Mouse (Mus musculus): ENCODE measurements around the gene Dhcr24.

The Dhcr24 gene

DNA sequence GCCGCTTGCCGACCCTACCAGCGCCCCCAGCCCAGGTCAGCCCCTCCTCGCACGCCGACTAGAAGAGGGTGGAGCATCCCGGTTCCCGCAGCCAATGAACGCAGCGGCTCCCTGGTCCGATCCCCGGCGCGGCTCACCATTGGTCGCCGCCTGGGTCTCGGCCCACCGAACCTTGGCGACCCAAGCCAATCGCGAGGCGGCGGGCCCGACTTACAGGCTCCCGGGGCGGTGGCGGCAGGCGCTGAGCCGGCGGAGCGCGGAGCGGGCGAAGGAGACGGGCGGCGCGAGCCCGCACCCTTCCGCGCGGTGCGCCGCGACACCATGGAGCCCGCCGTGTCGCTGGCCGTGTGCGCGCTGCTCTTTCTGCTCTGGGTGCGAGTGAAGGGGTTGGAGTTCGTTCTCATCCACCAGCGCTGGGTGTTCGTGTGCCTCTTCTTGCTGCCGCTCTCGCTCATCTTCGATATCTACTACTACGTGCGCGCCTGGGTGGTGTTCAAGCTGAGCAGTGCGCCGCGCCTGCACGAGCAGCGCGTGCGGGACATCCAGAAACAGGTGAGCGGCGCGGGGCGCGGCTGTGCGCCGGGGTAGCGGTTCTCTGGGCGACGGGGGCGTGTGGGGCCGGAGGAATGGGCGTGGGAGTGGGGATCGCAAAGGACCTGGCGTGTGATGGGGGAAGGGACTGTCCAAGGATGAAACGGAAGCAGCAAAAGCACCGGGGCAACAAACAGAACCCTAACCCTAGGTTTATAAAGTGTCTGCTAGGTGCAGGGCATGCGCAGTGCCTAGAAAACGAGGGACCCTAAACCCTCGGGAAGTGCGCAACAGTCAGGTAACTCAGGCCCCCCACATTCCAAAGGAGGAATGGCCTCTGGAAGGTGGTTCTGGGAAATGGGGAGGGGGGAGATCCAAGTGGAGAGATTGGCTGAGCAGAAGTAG, at the start of gene Dhcr24:
Dhcr24 (plus strand) TSS at position 193 of the 936 bp plus-strand sequence.
- peak; percentile 90 for DNase-seq (ENCODE audit: low read depth)

GRCm38 (mm10) chr4:106514606-106515005, 46.2 kb upstream of the Dhcr24 start:
- no peak for DNase-seq (ENCODE audit: low read depth)

DNA sequence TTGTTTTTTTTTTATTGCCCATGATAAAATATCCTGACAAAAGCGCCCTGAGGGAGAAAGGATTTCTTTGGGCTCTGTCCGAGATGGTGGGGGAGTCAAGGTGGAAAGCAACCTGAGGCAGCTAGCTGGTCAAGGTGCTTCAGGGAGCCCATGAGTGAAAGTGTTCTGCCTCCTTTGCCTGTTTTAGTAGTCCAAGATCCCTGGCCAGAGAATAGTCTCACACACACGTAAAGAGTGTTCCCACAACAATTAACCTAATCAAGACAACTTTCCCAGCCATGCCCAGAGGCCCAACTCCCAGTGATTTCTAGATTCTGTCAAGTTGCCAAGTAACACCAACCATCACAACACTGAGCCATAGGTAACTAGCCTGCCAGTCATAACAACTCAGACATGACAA, 38.3 kb upstream of the Dhcr24 start:
- no peak for DNase-seq (ENCODE audit: low read depth)

- no peak for DNase-seq (ENCODE audit: low read depth)
Measured at GRCm38 (mm10) chr4:106524131-106524530, 36.7 kb upstream of the Dhcr24 start.

- DNase-seq (ENCODE audit: low read depth) = no peak
Measured at GRCm38 (mm10) chr4:106525001-106525400, 35.8 kb upstream of the Dhcr24 start.

DNA sequence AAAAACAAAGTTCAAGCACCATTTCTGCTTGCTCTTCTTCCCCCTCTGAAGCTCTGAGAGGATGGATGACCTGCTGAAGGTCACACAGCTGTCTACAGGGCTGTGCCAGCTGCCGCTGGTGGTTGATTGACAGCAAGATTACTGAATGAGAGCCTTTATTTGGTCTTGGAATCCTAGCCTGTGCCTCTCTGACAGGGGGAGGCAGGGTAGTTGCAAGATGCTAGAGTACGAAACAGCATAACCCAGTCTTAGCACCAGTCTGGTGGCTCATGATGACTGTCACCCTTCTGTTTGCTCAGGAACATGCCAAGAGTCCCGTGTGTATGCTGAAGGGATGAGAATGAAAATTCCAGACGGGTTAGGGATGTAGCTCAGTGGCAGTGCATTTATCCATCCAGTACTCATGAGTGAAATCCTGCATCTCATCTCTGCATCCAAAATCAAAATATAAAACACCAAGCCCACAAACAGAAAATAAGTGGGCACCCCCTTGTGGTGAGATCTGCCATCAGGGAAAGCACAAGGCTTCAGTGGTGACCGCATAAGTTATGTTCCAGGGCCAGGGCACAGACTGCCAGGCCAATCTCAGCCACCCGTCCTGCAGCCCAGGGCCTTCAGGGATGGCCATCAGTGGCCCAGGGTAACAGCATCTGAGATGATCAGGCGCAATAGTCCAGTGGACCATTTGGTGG, 32.8 kb upstream of the Dhcr24 start:
- DNase-seq (ENCODE audit: low read depth) = peak; percentile 27

DNA sequence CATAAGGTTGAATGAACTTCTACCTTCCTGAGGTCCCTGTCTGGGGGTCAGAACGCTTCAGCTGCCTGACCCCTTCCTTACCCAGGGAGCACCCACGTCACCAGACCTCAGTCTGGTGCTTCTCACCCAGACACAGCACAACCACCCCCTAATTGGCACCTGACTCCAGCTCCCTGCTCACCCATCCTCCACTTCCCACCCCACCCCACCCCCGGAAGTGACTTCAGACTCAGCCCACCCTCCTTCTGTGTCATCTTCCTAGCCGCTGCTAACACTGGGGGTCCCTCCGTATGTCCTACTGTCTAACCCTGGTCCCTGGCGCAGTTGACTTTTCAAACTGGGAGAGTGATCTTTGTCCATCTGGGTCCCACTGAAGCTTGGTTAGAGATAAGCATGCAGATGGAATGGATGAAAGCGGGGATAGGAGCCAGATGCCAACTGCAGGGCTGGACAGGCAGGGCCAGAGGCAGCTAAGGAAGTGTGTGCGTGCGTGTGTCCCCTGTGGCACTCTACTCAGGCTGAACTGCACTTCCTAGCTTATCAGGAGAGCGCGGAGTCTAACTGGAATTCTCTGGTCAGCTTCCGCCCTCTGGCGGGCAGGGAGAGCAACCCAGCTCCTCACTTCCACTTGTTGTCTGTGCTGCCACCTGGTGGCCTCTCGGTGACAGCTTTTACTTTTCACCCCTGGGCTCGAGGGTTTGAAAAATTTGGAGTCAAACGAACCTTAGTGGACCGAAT, 31.3 kb upstream of the Dhcr24 start:
- DNase-seq (ENCODE audit: low read depth) = peak; percentile 94

- no peak for DNase-seq (ENCODE audit: low read depth)
Measured at GRCm38 (mm10) chr4:106530113-106530482, 30.7 kb upstream of the Dhcr24 start.

DNA sequence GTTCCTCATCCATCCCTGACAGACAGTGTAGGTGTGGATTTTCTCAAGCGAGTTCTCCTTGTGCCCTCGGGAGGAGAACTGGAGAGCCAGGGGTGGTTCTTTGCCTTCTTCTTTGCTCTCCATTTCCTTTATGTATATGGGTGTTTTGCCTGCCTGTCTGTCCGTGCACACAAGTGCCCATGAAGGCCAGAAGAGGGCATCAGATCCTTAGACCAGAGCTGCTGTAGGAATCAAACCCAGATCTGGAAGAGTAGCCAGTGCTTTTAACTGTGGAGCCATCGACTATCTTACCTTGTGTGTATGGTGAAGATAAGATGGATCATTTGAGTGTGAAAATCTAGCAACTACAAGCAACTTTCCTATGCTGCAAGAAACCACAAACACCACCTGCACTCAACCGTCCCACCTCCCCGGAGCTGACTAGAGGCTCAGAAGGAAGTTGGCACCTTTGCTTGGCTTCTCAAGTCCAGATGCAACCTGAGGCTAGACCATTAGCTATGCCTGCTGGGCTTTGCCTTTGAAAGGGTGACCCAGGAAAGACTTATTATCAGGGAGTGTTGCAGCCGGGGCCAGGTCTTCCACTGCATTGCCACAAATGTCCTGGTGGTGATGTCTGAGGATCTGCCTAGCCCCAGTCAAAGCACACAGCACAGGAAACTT, 27.3 kb upstream of the Dhcr24 start:
- peak; percentile 71 for DNase-seq (ENCODE audit: low read depth)

- DNase-seq (ENCODE audit: low read depth) = peak; percentile 32
Measured at GRCm38 (mm10) chr4:106534256-106534655, 26.6 kb upstream of the Dhcr24 start.

DNA sequence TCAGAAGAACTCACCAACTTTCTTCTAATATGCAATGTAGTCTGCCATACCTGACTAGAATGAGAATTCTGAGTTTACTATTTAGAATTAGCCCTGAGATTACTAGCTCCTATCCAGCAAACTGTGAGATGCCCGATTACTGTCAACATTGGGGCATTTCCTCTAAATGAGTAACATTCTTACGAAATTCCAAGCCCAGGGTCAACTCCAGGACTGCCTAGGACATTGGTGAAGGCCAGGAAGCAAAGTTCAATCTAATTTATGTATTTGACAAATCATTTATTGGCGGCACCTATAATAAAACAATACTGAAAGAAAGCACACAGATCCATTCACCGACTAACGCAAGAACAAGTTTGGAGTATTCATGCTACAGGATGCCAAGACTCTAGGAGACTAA, 21.1 kb upstream of the Dhcr24 start:
- DNase-seq (ENCODE audit: low read depth) = no peak

DNA sequence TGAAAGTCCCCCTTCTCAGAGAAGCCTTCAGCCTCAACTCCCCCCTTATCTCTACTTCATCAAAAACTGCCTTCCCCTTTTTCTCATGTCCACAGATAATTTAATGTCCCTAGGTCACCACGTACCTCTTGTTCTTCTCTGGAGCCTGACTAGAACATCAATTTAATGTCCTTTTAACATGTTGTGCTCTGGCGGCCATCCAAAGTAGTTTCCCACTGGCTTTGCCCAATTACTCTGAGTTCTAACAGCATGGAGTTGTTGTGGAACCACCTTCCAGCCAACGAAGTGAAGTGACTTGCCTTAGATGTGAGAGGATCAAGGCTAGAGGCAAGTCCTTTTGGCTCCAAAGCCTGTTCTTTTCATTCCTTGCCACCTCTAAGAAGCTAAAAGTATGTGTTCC, 19.3 kb upstream of the Dhcr24 start:
- DNase-seq (ENCODE audit: low read depth) = no peak

- no peak for DNase-seq (ENCODE audit: low read depth)
Measured at GRCm38 (mm10) chr4:106542211-106542610, 18.6 kb upstream of the Dhcr24 start.

- DNase-seq (ENCODE audit: low read depth) = no peak
Measured at GRCm38 (mm10) chr4:106545817-106546373, 14.9 kb upstream of the Dhcr24 start.

DNA sequence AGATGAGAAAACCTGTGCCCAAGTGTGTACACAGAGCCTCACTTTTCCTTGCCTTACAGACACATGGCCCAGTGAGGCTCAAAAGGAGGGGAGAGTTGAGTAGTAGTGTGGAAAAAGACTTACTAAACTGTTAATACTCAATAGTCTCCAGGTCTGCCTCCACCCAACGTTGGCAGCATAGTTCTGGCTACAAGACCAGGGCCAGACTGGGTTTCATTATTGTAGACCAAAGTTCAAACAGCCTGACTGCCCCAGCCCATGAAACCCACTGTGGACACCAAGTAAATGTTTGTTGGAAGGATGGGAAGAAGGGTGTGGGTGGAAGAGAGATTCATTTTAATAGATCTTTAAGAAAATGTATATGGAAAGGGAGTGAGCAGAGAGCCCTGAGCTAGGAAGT, 13.9 kb upstream of the Dhcr24 start:
- no peak for DNase-seq (ENCODE audit: low read depth)

GRCm38 (mm10) chr4:106548113-106548512, 12.7 kb upstream of the Dhcr24 start:
- no peak for DNase-seq (ENCODE audit: low read depth)

DNA sequence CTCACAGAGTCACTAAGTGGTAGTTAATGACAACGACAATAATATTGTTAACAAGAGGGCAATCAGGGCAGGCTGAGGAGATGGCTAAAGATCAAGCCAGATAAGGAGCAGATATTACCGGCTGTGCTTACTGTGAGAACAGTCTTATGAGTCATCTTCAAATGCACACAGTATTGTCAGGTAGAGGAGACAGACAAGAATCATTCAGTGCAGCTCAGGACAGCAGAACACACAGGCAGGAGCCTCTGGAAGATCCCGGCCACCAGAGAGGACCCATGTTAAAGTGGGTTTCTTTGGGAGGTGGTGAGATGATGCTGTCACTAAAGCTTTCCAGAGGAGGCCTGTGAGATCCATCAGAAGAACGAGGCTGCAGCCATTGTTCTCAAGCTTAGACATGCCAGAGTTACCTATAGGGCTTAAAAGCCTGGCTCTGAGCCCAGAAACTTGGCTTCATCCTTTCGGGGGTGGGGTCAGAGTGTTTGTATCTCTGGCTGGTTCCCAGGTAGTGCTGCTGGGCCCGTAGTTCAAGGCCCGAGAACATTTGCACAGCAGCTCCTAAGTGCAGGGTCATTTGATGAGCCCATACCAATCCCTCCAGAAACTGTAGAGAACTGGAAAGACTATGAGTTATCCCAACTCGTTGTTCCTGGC, 10.2 kb upstream of the Dhcr24 start:
- DNase-seq (ENCODE audit: low read depth) = no peak

DNA sequence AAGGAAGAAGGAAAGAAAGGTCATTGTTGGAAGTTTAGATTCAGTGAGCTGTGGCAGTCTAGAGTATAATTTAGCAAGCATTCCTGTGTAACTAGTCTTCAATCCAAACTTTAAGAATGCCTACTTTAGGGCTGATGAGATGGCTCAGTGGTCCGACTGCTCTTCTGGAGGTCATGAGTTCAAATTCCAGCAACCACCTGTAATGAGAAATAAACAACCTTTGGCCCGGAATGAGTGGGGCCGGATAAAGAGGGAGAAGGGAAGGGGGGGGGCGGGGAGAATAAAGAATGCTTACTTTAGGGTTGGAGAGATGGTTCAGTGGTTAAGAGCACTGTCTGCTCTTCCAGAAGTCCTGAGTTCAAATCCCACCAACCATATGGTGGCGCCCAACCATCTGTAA, 3.6 kb upstream of the Dhcr24 start:
- DNase-seq (ENCODE audit: low read depth) = no peak

DNA sequence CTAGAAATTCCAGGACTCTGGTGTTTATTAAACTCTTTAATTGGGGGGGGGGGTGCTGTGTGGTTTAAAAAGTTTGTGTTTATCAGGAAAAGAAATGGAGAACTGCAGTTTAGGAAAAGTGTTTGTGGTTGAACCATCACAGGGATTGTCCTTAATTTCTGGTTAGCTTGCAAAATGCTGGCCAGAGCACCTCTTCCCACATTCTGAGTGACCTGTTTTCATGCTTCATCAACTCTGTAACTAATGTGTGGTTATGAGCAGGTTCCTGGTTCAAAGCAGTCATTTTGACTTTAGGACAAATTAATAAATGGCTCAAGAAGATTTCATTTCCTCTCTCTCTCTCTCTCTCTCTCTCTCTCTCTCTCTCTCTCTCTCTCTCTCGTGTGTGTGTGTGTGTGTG, 2.9 kb upstream of the Dhcr24 start:
- DNase-seq (ENCODE audit: low read depth) = no peak

GRCm38 (mm10) chr4:106559343-106560212, 1.3 kb upstream of the Dhcr24 start:
- no peak for DNase-seq (ENCODE audit: low read depth)

Data from 416B (cell line).